Mouse (Mus musculus) stomach, postnatal 0 days (tissue): Measurements from ENCODE around the gene Auh. TPM values are rescaled to one million over a fixed set of nuclear protein-coding genes. Genes with fewer than 3 reads are reported as not detected.

ENCODE experiments used
- ATAC-seq: fragments of 200-750 bp; cut with Nextera tagmentation; 2 replicates; pipeline ENCODE4 v1.8.0; 2017; ENCODE audit not compliant: low FRiP score, low TSS enrichment
- DNase-seq: peaks from one replicate; pipeline ENCODE4 v3.0.0-alpha.2; 2016; ENCODE audit warnings: low spot score
- H3K27ac ChIP-seq: fragments of 300-500 bp; sonication (generic); replicated peaks from 2 replicates; pipeline ENCODE4 v1.5.1; 2014; ENCODE audit warnings: mild to moderate bottlenecking, control low read depth
- H3K27me3 ChIP-seq: fragments of 300-500 bp; sonication (generic); 2 replicates; pipeline ENCODE4 v1.6.1; 2014; ENCODE audit warnings: low read length; ENCODE audit not compliant: control insufficient read depth, insufficient read depth
- H3K36me3 ChIP-seq: fragments of 300-500 bp; sonication (generic); 2 replicates; pipeline ENCODE4 v1.6.1; 2014; ENCODE audit warnings: low read length, mixed read lengths; ENCODE audit not compliant: control insufficient read depth, insufficient read depth
- H3K4me1 ChIP-seq: fragments of 300-500 bp; sonication (generic); replicated peaks from 2 replicates; pipeline ENCODE4 v1.6.1; 2014; ENCODE audit warnings: antibody characterized with exemption; ENCODE audit not compliant: control insufficient read depth, insufficient read depth
- H3K4me2 ChIP-seq: fragments of 300-500 bp; sonication (generic); replicated peaks from 2 replicates; pipeline ENCODE4 v1.6.1; 2014; ENCODE audit warnings: low read depth, mild to moderate bottlenecking, control low read depth, moderate library complexity
- H3K4me3 ChIP-seq: fragments of 300-500 bp; sonication (generic); 2 replicates; pipeline ENCODE4 v1.5.1; 2014; ENCODE audit warnings: low read depth, low read length, control low read depth
- H3K9ac ChIP-seq: fragments of 300-500 bp; sonication (generic); 2 replicates; pipeline ENCODE4 v1.6.1; 2014; ENCODE audit warnings: mild to moderate bottlenecking, low read length, control low read depth, mixed read lengths
- H3K9me3 ChIP-seq: fragments of 300-500 bp; sonication (generic); 2 replicates; pipeline ENCODE4 v1.6.1; 2016; ENCODE audit warnings: low read length; ENCODE audit not compliant: control insufficient read depth
- CTCF ChIP-seq: IDR thresholded peaks from 2 replicates; pipeline ENCODE4 v1.5.1; 2016; ENCODE audit warnings: antibody characterized with exemption, low read depth, mild to moderate bottlenecking, moderate library complexity
- EP300 ChIP-seq: optimal IDR thresholded peaks from 2 replicates; pipeline ENCODE3; 2016; ENCODE audit warnings: antibody characterized with exemption
- WGBS: fragments of 180-500 bp; shearing (Covaris S2); extraction: QIAGEN DNeasy Blood & Tissue Kit; methylation state at CpG from one replicate; pipeline ENCODE4 v1.1.7; 2014; 5-methylcytosine and 5-hydroxymethylcytosine counted together
- polyA plus RNA-seq: library from polyadenylated mRNA; unstranded; fragments of >200 nt; fragmentation: Nextera tagmentation; extraction: Ambion mirVana; gene quantifications from 2 replicates; pipeline ENCODE4 v1.2.1, GENCODE M21; 2015

The Auh gene
- polyA plus RNA-seq, 1 experiment from 2014 or later, result 41.4 TPM

DNA sequence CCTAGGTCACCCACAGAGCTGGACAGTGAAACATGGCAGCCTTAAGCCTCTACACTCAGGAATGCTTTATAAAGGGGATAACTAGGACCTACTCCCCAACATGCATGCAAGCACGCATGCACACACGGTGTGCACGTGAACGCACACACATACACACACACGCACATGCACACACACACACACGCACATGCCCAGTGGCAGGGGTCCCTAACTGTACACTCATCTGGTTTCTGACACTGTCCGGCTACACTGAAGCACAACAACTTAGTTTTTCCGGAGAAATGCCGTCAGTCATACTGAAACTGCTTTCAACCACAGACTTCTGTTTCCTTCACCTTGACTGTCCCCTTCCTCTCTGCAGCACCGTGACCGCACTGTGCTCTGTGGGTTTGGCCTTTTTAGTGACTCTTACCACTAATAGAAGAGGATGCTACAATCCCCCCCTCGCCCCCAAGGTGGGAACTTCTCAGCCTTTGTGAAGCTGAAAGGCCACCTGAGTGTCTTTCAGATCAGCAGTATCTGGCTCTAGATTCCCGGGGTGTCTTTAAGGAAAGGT, 136.0 kb downstream of the Auh start:
- H3K4me2 ChIP-seq, result no peak overlapping the region
- DNase-seq (no peak), ATAC-seq (no peak)
- 88% methylated on average over 13 of the region's 13 CpGs for WGBS
- no peaks in the 10 kb centered on the region for H3K4me1 ChIP-seq
- H3K27me3 ChIP-seq, result no peaks in the 10 kb centered on the region
- TF ChIP-seq CTCF (no peak), EP300 (no peak)
- H3K9ac ChIP-seq, result no peak overlapping the region
- H3K36me3 ChIP-seq, result no peaks in the 10 kb centered on the region
- no peaks in the 10 kb centered on the region for H3K9me3 ChIP-seq
- H3K27ac ChIP-seq, result no peak overlapping the region
- H3K4me3 ChIP-seq, result no peak overlapping the region

- ATAC-seq, result no peak
- no peak for DNase-seq
- TF ChIP-seq EP300 (no peak), CTCF (no peak)
- H3K27ac ChIP-seq, result no peak overlapping the region
- no peak overlapping the region for H3K4me3 ChIP-seq
- WGBS, result 88% methylated on average over 9 of the region's 9 CpGs
- no peak overlapping the region for H3K9ac ChIP-seq
- H3K4me1 ChIP-seq, result no peaks in the 10 kb centered on the region
- H3K36me3 ChIP-seq, result no peaks in the 10 kb centered on the region
- no peaks in the 10 kb centered on the region for H3K27me3 ChIP-seq
- H3K9me3 ChIP-seq, result no peaks in the 10 kb centered on the region
- H3K4me2 ChIP-seq, result no peak overlapping the region
These were observed 137.1 kb downstream of the Auh start for GRCm38 (mm10) chr13:52792242-52792844.

DNA sequence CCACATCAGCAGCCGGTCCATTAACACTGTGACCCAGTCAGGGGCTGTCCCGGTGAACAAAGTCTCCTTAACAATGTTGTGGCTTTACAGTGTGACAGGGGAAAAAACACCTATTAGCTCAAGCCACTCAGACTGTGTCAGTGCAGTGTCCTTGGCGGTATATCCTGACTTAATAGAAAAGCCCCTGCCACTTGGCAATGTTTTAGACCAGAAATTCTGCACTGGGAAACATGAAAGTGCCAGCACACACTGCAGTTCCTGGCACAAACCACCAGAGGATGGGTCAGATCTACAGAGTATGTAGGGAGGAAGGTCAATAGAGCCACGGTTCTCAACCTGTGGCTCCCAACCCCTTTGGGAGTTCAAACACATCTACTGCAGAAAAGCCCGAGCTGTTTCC, 138.6 kb downstream of the Auh start:
- WGBS, result 76% methylated on average over 5 of the region's 5 CpGs
- Histone ChIP-seq H3K36me3 (no peaks in the 10 kb centered on the region), H3K9ac (no peak overlapping the region), H3K27me3 (no peaks in the 10 kb centered on the region), H3K9me3 (no peaks in the 10 kb centered on the region), H3K27ac (no peak overlapping the region), H3K4me2 (no peak overlapping the region), H3K4me3 (no peak overlapping the region), H3K4me1 (no peaks in the 10 kb centered on the region)
- DNase-seq, result no peak
- ATAC-seq, result no peak
- TF ChIP-seq EP300, result no peak
- TF ChIP-seq CTCF, result peak; percentile 55

Other genes with a start within 250 kb of the Auh start
- 14.4 and 16.4 TPM in 2 replicates for gene Nfil3, start 51.4 kb upstream of the Auh start, polyA plus RNA-seq